ENCODE assay signal across 8 mouse cellular contexts in genomic region chr15:10313522-10314455, GRCm38 (mm10). TPM values are rescaled to one million over a fixed set of nuclear protein-coding genes. Genes with fewer than 3 reads are reported as not detected.
A peak's percentile ranks its signal among the peaks of the same experiment; 100 is the strongest.
DNase-seq lines count a peak whose midpoint lies in the region; ATAC-seq and TF ChIP-seq lines count a peak whose summit lies in the region.

No protein-coding gene starts in this region.

- H3K27me3 ChIP-seq in limb, embryonic 11.5 days (ENCODE audit: control insufficient read depth, insufficient read depth, low read length): no peaks in the 10 kb centered on the region
- H3K27me3 ChIP-seq in limb, embryonic 10.5 days (ENCODE audit: low read depth, poor library complexity, severe bottlenecking): no peaks in the 10 kb centered on the region
- no peaks in the 10 kb centered on the region for H3K27me3 ChIP-seq in kidney, embryonic 16.5 days (ENCODE audit: insufficient read depth, low read length)
- H3K27me3 ChIP-seq in liver, embryonic 14.5 days (ENCODE audit: control insufficient read depth, insufficient read depth, low read length): no peaks in the 10 kb centered on the region

- H3K27ac ChIP-seq in limb, embryonic 11.5 days (replicated peaks; ENCODE audit: low read depth, low read length): no peak overlapping the region
- no peak overlapping the region for H3K27ac ChIP-seq in limb, embryonic 10.5 days
- H3K27ac ChIP-seq in kidney, embryonic 16.5 days (ENCODE audit: low read length): no peak overlapping the region
- no peak overlapping the region for H3K27ac ChIP-seq in liver, embryonic 14.5 days

- no peak overlapping the region for H3K4me2 ChIP-seq in limb, embryonic 11.5 days (ENCODE audit: low read depth, severe bottlenecking)
- no peak overlapping the region; the same call in 1 of the 2 replicates for H3K4me2 ChIP-seq in kidney, embryonic 16.5 days (replicated peaks; ENCODE audit: low read depth, low read length)
- no peak overlapping the region for H3K4me2 ChIP-seq in liver, embryonic 14.5 days (ENCODE audit: low read depth)

- DNase-seq in limb, embryonic 11.5 days (ENCODE audit: low spot score): peak; percentile 55
- no peak for DNase-seq in limb, embryonic 10.5 days (ENCODE audit: low spot score)
- peak; percentile 53 to 73 for DNase-seq in adrenal gland, postnatal 36 days
- peak in 1 of 3 experiments; percentile 6 for DNase-seq in liver, embryonic 14.5 days (ENCODE audit: low read depth in 3 of 3, low spot score in 3 of 3)
- peak; percentile 57 for DNase-seq in retina, postnatal 1 day
- no peak for DNase-seq in c-Kit-positive CD71-positive TER-119-positive erythroid progenitor cells, embryonic 14.5 days (ENCODE audit: low spot score)

- TF ChIP-seq EP300 in liver, embryonic 14.5 days (IDR thresholded peaks at IDR 0.05; ENCODE audit: low read depth): no peak

- TF ChIP-seq CTCF in liver, embryonic 14.5 days (IDR thresholded peaks at IDR 0.05; ENCODE audit: low read depth): peak; percentile 47

- no peaks in the 10 kb centered on the region for H3K4me1 ChIP-seq in limb, embryonic 11.5 days (ENCODE audit: control insufficient read depth, insufficient read depth, low read length)
- H3K4me1 ChIP-seq in limb, embryonic 10.5 days: no peaks in the 10 kb centered on the region
- no peaks in the 10 kb centered on the region for H3K4me1 ChIP-seq in kidney, embryonic 16.5 days (ENCODE audit: insufficient read depth, low read length)
- no peaks in the 10 kb centered on the region for H3K4me1 ChIP-seq in liver, embryonic 14.5 days (replicated peaks; ENCODE audit: control insufficient read depth in 2 of 2, insufficient read depth in 2 of 2, low read length in 1 of 2)

- no peak overlapping the region for H3K4me3 ChIP-seq in limb, embryonic 11.5 days (ENCODE audit: low read depth, low read length)
- no peak overlapping the region for H3K4me3 ChIP-seq in limb, embryonic 10.5 days
- H3K4me3 ChIP-seq in kidney, embryonic 16.5 days (ENCODE audit: low read length): no peak overlapping the region
- H3K4me3 ChIP-seq in liver, embryonic 14.5 days (ENCODE audit: insufficient read depth in 1 of 2, low read depth in 2 of 2, low read length in 2 of 2): no peak overlapping the region

- H3K36me3 ChIP-seq in limb, embryonic 11.5 days (ENCODE audit: control insufficient read depth, insufficient read depth, low read length): no peaks in the 10 kb centered on the region
- no peaks in the 10 kb centered on the region for H3K36me3 ChIP-seq in limb, embryonic 10.5 days
- H3K36me3 ChIP-seq in kidney, embryonic 16.5 days (ENCODE audit: insufficient read depth, low read length): no peaks in the 10 kb centered on the region
- H3K36me3 ChIP-seq in liver, embryonic 14.5 days (replicated peaks; ENCODE audit: control insufficient read depth, insufficient read depth, low read depth): no peaks in the 10 kb centered on the region

- no peak for ATAC-seq in limb, embryonic 11.5 days (ENCODE audit: insufficient number of reproducible peaks, low FRiP score, low TSS enrichment, low read depth)
- ATAC-seq in frontal cortex, adult (ENCODE audit: low TSS enrichment): peak; percentile 91
- peak; percentile 42; the same call in 1 of the 2 replicates for ATAC-seq in kidney, embryonic 16.5 days (ENCODE audit: low FRiP score, low TSS enrichment)
- no peak for ATAC-seq in liver, embryonic 14.5 days (ENCODE audit: insufficient read depth)

- WGBS in limb, embryonic 11.5 days: 51% methylated on average over 7 of the region's 7 CpGs
- 55% methylated on average over 7 of the region's 7 CpGs for WGBS in limb, embryonic 10.5 days
- 35% methylated on average over 7 of the region's 7 CpGs for WGBS in kidney, embryonic 16.5 days
- 39% methylated on average over 6 of the region's 7 CpGs for WGBS in liver, embryonic 14.5 days (ENCODE audit: insufficient replicate concordance)

- no peaks in the 10 kb centered on the region for H3K9me3 ChIP-seq in limb, embryonic 11.5 days (ENCODE audit: control insufficient read depth, low read length)
- H3K9me3 ChIP-seq in limb, embryonic 10.5 days (replicated peaks): no peaks in the 10 kb centered on the region
- no peaks in the 10 kb centered on the region for H3K9me3 ChIP-seq in kidney, embryonic 16.5 days (ENCODE audit: low read length)
- no peaks in the 10 kb centered on the region for H3K9me3 ChIP-seq in liver, embryonic 14.5 days (ENCODE audit: control insufficient read depth, low read length)

- H3K9ac ChIP-seq in limb, embryonic 11.5 days (ENCODE audit: low read length): no peak overlapping the region
- no peak overlapping the region for H3K9ac ChIP-seq in kidney, embryonic 16.5 days (replicated peaks; ENCODE audit: low read length)
- no peak overlapping the region for H3K9ac ChIP-seq in liver, embryonic 14.5 days (replicated peaks)

RNA-seq across cellular contexts. Expression of gene Gm21973, which starts 11.4 kb away (rescaled TPM):
- not detected in 2 replicates for polyA plus RNA-seq in limb, embryonic 11.5 days (2014; fragmentation: Nextera tagmentation; extraction: Ambion mirVana)
- not detected in 2 replicates for polyA plus RNA-seq in limb, embryonic 10.5 days (2016; fragmentation: Nextera tagmentation; extraction: Ambion mirVana)
- not detected for total RNA-seq in adrenal gland, postnatal 36 days (2021)
- polyA plus RNA-seq in kidney, embryonic 16.5 days (2015; fragmentation: Nextera tagmentation; extraction: Ambion mirVana): not detected in 2 replicates
- not detected in 2 replicates for polyA plus RNA-seq in liver, embryonic 14.5 days (2012; rRNA removed)
- polyA plus RNA-seq in liver, embryonic 14.5 days (2014; fragmentation: Nextera tagmentation; extraction: Ambion mirVana): not detected in 2 replicates

RNA-seq across cellular contexts. Expression of gene Agxt2, which starts 44.5 kb away (rescaled TPM):
- not detected in 2 replicates for polyA plus RNA-seq in limb, embryonic 11.5 days (2014; fragmentation: Nextera tagmentation; extraction: Ambion mirVana)
- not detected in 2 replicates for polyA plus RNA-seq in limb, embryonic 10.5 days (2016; fragmentation: Nextera tagmentation; extraction: Ambion mirVana)
- 1 to 10 TPM; 1.5 to 3.6 TPM for total RNA-seq in adrenal gland, postnatal 36 days (2021)
- polyA plus RNA-seq in kidney, embryonic 16.5 days (2015; fragmentation: Nextera tagmentation; extraction: Ambion mirVana): 3.4 and 4.9 TPM in 2 replicates
- 8.0 and 11.2 TPM in 2 replicates for polyA plus RNA-seq in liver, embryonic 14.5 days (2012; rRNA removed)
- 7.5 and 9.4 TPM in 2 replicates for polyA plus RNA-seq in liver, embryonic 14.5 days (2014; fragmentation: Nextera tagmentation; extraction: Ambion mirVana)

Comparison
In these comparisons a context has a peak if more than half of its experiments do, and no peak if none do; other contexts are left out.
1. DNase-seq: peak in limb, embryonic 11.5 days (single experiment), adrenal gland, postnatal 36 days (2 of 2) and retina, postnatal 1 day (single experiment); none in limb, embryonic 10.5 days (single experiment) and c-Kit-positive CD71-positive TER-119-positive erythroid progenitor cells, embryonic 14.5 days (single experiment).
2. ATAC-seq: peak in frontal cortex, adult (single experiment) and kidney, embryonic 16.5 days (single experiment); none in limb, embryonic 11.5 days (single experiment) and liver, embryonic 14.5 days (single experiment).